In genomic region chr16:32512921-32513320, GRCm38 (mm10) we compare ENCODE assay signal across 12 mouse cellular contexts. TPM values are rescaled to one million over a fixed set of nuclear protein-coding genes. Genes with fewer than 3 reads are reported as not detected.
DNase-seq lines count a peak whose midpoint lies in the region; ATAC-seq and TF ChIP-seq lines count a peak whose summit lies in the region.
"Had no signal": no experiment of that assay in that cellular context is flagged by ENCODE, and none has a peak within 500 bp of the region (broad histone marks: within the 10 kb centered on the region; RNA-seq: fewer than 3 reads in every experiment).

No protein-coding gene starts in this region.

- no peaks in the 10 kb centered on the region for H3K9me3 ChIP-seq in embryonic facial prominence, embryonic 10.5 days
- H3K9me3 ChIP-seq in liver, embryonic 14.5 days (ENCODE audit: control insufficient read depth, low read length), result no peaks in the 10 kb centered on the region
- H3K9me3 ChIP-seq in heart, embryonic 12.5 days (replicated peaks), result no peaks in the 10 kb centered on the region
- H3K9me3 ChIP-seq: heart, embryonic 15.5 days had no signal

- ATAC-seq in liver, embryonic 14.5 days (ENCODE audit: insufficient read depth), result no peak
- no peak for ATAC-seq in heart, embryonic 12.5 days (ENCODE audit: insufficient number of reproducible peaks, low FRiP score)
- no peak for ATAC-seq in CD4-positive, CD25-positive, alpha-beta regulatory T cell, adult 4 months
- ATAC-seq: lung, postnatal 0 days had no signal

- peak overlapping the region; percentile 68 for H3K9ac ChIP-seq in liver, embryonic 14.5 days (replicated peaks)
- H3K9ac ChIP-seq in heart, embryonic 12.5 days, result no peak overlapping the region
- H3K9ac ChIP-seq: heart, embryonic 15.5 days had no signal

- peak overlapping the region; percentile 96 for H3K4me2 ChIP-seq in liver, embryonic 14.5 days (ENCODE audit: low read depth)
- H3K4me2 ChIP-seq in heart, embryonic 12.5 days, result no peak overlapping the region
- H3K4me2 ChIP-seq: heart, embryonic 15.5 days had no signal

- no peak overlapping the region for H3K4me3 ChIP-seq in layer of hippocampus, adult 2 months
- H3K4me3 ChIP-seq in embryonic facial prominence, embryonic 10.5 days, result no peak overlapping the region
- peak overlapping the region in 1 of 2 experiments; percentile 9; a peak in 1 of 4 replicates for H3K4me3 ChIP-seq in liver, embryonic 14.5 days (ENCODE audit: insufficient read depth in 1 of 2, low read depth in 2 of 2, low read length in 2 of 2)
- H3K4me3 ChIP-seq in heart, embryonic 12.5 days, result no peak overlapping the region
- H3K4me3 ChIP-seq: heart, embryonic 15.5 days; myocyte had no signal

- H3K36me3 ChIP-seq in embryonic facial prominence, embryonic 10.5 days (replicated peaks), result no peaks in the 10 kb centered on the region
- H3K36me3 ChIP-seq in liver, embryonic 14.5 days (replicated peaks; ENCODE audit: control insufficient read depth, insufficient read depth, low read depth), result no peaks in the 10 kb centered on the region
- no peaks in the 10 kb centered on the region for H3K36me3 ChIP-seq in heart, embryonic 12.5 days
- H3K36me3 ChIP-seq: heart, embryonic 15.5 days had no signal

- 75% methylated on average over 3 of the region's 3 CpGs for WGBS in embryonic facial prominence, embryonic 10.5 days
- WGBS in liver, embryonic 14.5 days (ENCODE audit: insufficient replicate concordance), result 89% methylated on average over 3 of the region's 3 CpGs
- WGBS in heart, embryonic 12.5 days, result 70% methylated on average over 3 of the region's 3 CpGs

- no peaks in the 10 kb centered on the region; the same call in 1 of the 2 replicates for H3K27me3 ChIP-seq in embryonic facial prominence, embryonic 10.5 days (replicated peaks; ENCODE audit: low read depth, poor library complexity, severe bottlenecking)
- H3K27me3 ChIP-seq in liver, embryonic 14.5 days (ENCODE audit: control insufficient read depth, insufficient read depth, low read length), result no peaks in the 10 kb centered on the region
- no peaks in the 10 kb centered on the region for H3K27me3 ChIP-seq in heart, embryonic 12.5 days (replicated peaks)
- H3K27me3 ChIP-seq: heart, embryonic 15.5 days had no signal

- TF ChIP-seq EP300 in liver, embryonic 14.5 days (IDR thresholded peaks at IDR 0.05; ENCODE audit: low read depth), result no peak

- peak overlapping the region; percentile 66 for H3K27ac ChIP-seq in layer of hippocampus, adult 2 months
- H3K27ac ChIP-seq in embryonic facial prominence, embryonic 10.5 days (replicated peaks), result peak overlapping the region; percentile 62
- peak overlapping the region; percentile 100 for H3K27ac ChIP-seq in liver, embryonic 14.5 days
- no peak overlapping the region for H3K27ac ChIP-seq in heart, embryonic 12.5 days (ENCODE audit: poor library complexity, severe bottlenecking)
- H3K27ac ChIP-seq: heart, embryonic 15.5 days had no signal

- TF ChIP-seq CTCF in layer of hippocampus, adult 2 months (conservative IDR thresholded peaks at IDR 0.05), result no peak
- no peak for TF ChIP-seq CTCF in liver, embryonic 14.5 days (IDR thresholded peaks at IDR 0.05; ENCODE audit: low read depth)

- peak; percentile 53 to 70 for DNase-seq in cerebellum, postnatal 10 days
- no peak for DNase-seq in cerebellum, postnatal 36 days
- no peak for DNase-seq in layer of hippocampus, adult 2 months (ENCODE audit: low spot score in 2 of 2)
- no peak for DNase-seq in layer of hippocampus, adult 8-10 months (ENCODE audit: low spot score in 2 of 2)
- DNase-seq in embryonic facial prominence, embryonic 10.5 days (ENCODE audit: low spot score), result no peak
- DNase-seq in liver, embryonic 14.5 days (ENCODE audit: low read depth in 3 of 3, low spot score in 3 of 3), result no peak
- DNase-seq: kidney, postnatal 10 days had no signal

- peaks cover 48% of the 10 kb centered on the region for H3K4me1 ChIP-seq in embryonic facial prominence, embryonic 10.5 days
- peaks cover 77 to 78% of the 10 kb centered on the region in 2 experiments for H3K4me1 ChIP-seq in liver, embryonic 14.5 days (replicated peaks; ENCODE audit: control insufficient read depth in 2 of 2, insufficient read depth in 2 of 2, low read length in 1 of 2)
- H3K4me1 ChIP-seq in heart, embryonic 12.5 days (replicated peaks), result peaks cover 48% of the 10 kb centered on the region

RNA-seq across cellular contexts. Expression of gene Zdhhc19, which starts 16.9 kb away (rescaled TPM):
- not detected for total RNA-seq in layer of hippocampus, adult 2 months (2021)
- total RNA-seq in layer of hippocampus, adult 8-10 months (2022), result under 1 TPM in 1 of 4 experiments, not detected in 3; 0.27 TPM
- not detected in 2 replicates for polyA plus RNA-seq in embryonic facial prominence, embryonic 10.5 days (2016; fragmentation: Nextera tagmentation; extraction: Ambion mirVana)
- polyA plus RNA-seq in liver, embryonic 14.5 days (2012; rRNA removed), result not detected in 2 replicates
- polyA plus RNA-seq in liver, embryonic 14.5 days (2014; fragmentation: Nextera tagmentation; extraction: Ambion mirVana), result not detected in 2 replicates
- not detected in 2 replicates for polyA plus RNA-seq in heart, embryonic 12.5 days (2016; fragmentation: Nextera tagmentation; extraction: Ambion mirVana)
- not detected for polyA plus RNA-seq in CD4-positive, CD25-positive, alpha-beta regulatory T cell, adult 4 months (2017; shearing (Covaris generic))
- polyA plus RNA-seq: heart, embryonic 15.5 days; lung, postnatal 0 days; myocyte had no signal

RNA-seq across cellular contexts. Expression of gene Slc51a, which starts 25.2 kb away (rescaled TPM):
- not detected for total RNA-seq in layer of hippocampus, adult 2 months (2021)
- total RNA-seq in layer of hippocampus, adult 8-10 months (2022), result not detected
- polyA plus RNA-seq in embryonic facial prominence, embryonic 10.5 days (2016; fragmentation: Nextera tagmentation; extraction: Ambion mirVana), result 0.24 and 0.39 TPM in 2 replicates
- 0.16 and 0.25 TPM in 2 replicates for polyA plus RNA-seq in liver, embryonic 14.5 days (2012; rRNA removed)
- polyA plus RNA-seq in liver, embryonic 14.5 days (2014; fragmentation: Nextera tagmentation; extraction: Ambion mirVana), result 1.1 and 1.2 TPM in 2 replicates
- polyA plus RNA-seq in heart, embryonic 12.5 days (2016; fragmentation: Nextera tagmentation; extraction: Ambion mirVana), result 2.1 and 2.9 TPM in 2 replicates
- not detected for polyA plus RNA-seq in CD4-positive, CD25-positive, alpha-beta regulatory T cell, adult 4 months (2017; shearing (Covaris generic))

Comparison
In these comparisons a context has a peak if more than half of its experiments do, and no peak if none do; other contexts are left out.
1. DNase-seq: peak in cerebellum, postnatal 10 days (2 of 2); none in cerebellum, postnatal 36 days (0 of 2), layer of hippocampus, adult 2 months (0 of 2), layer of hippocampus, adult 8-10 months (0 of 2), embryonic facial prominence, embryonic 10.5 days (single experiment) and liver, embryonic 14.5 days (0 of 3).